Mouse (Mus musculus): ENCODE results near the gene Il1r1.

Gene Il1r1

DNA sequence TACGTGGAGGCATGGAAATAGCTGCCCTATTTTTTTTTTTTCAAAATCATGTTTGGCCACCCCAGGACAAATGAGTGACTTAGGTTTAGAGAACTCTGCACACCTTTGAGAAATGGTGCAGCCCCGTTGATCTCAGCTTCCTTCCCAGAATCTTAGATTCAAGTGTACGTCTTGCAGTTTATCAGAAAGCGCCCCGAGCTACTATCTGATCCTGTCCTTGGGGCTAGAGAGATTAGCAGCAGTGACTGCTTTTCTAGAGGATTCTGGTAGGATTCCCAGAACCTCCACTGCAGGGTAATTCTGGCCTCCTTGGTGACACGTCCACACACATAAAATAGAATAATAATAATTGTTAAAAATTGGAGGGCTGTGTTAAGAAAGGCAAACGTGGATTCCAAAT lies 136.1 kb downstream of the Il1r1 start:
- in situ Hi-C loops (cut with MboI, MseI) = loop anchor here (25.0 kb wide), 1 partner anchor 224 kb away; no protein-coding TSS in a partner anchor

GRCm38 (mm10) chr1:40361596-40361995 lies 136.7 kb downstream of the Il1r1 start:
- in situ Hi-C loops (cut with MboI, MseI) = loop anchor here (25.0 kb wide), 1 partner anchor 224 kb away; no protein-coding TSS in a partner anchor

DNA sequence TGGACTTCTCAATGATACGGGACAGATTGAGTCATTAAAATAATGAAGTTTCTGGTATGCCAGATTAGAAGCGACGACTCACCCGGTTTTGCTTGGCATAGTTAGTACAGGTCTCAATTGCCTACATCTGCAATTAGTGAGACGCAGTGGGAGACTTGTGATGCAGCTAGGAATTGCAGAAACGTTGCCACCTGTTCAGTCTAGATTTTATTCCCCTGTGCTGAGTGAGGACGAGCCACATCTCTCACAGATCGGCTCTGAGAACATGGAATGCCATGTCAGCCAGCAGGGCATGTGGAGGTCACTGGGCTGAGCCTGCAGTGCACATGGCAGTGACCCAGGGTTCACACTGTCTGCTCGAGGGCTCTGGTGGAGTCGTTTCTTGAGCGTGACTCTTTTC lies 137.9 kb downstream of the Il1r1 start:
- in situ Hi-C loops (cut with MboI, MseI) = loop anchor here (25.0 kb wide), 1 partner anchor 225 kb away; no protein-coding TSS in a partner anchor

All from regulatory T cell (primary cell).